ENCODE assay signal across 27 mouse cellular contexts in the genomic region with DNA sequence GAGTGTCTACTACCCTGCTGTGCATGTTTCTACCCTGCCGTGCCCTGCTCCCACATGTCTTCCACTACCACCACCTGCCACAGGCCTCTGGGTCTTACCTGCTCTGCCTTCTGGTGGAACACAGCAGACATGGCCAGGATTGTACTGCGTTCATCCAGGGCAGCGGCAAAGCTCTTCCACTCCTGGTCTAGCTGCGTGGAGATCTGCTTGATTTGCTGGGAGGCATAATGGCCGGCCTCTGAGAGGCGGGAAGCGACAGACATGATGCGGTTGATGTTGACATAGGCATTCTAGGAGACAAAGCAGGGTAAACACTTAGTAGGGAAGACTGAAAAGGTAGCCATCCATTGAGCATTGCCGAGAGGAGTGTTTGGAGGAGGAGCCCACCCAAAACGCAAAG.
"Had no signal": no experiment of that assay in that cellular context is flagged by ENCODE, and none has a peak within 500 bp of the region (broad histone marks: within the 10 kb centered on the region; RNA-seq: fewer than 3 reads in every experiment).

No protein-coding gene starts in this region.

- H3K27ac ChIP-seq: limb, embryonic 10.5 days; limb, embryonic 12.5 days; limb, embryonic 13.5 days; limb, embryonic 15.5 days; liver, embryonic 12.5 days; liver, embryonic 13.5 days; liver, embryonic 14.5 days; liver, embryonic 15.5 days; lung, embryonic 15.5 days; macrophage; midbrain, embryonic 10.5 days; midbrain, embryonic 12.5 days; midbrain, embryonic 13.5 days; midbrain, embryonic 15.5 days; neural tube, embryonic 12.5 days had no signal

- H3K4me3 ChIP-seq: limb, embryonic 10.5 days; limb, embryonic 12.5 days; limb, embryonic 13.5 days; limb, embryonic 15.5 days; liver, embryonic 12.5 days; liver, embryonic 13.5 days; liver, embryonic 15.5 days; lung, embryonic 15.5 days; midbrain, embryonic 10.5 days; midbrain, embryonic 12.5 days; midbrain, embryonic 13.5 days; midbrain, embryonic 15.5 days; myocyte; neural tube, embryonic 12.5 days had no signal

- H3K36me3 ChIP-seq: liver, embryonic 12.5 days; liver, embryonic 13.5 days; liver, embryonic 15.5 days; lung, embryonic 15.5 days had no signal

- H3K9me3 ChIP-seq: limb, embryonic 10.5 days; limb, embryonic 13.5 days; limb, embryonic 15.5 days; liver, embryonic 12.5 days; liver, embryonic 13.5 days; liver, embryonic 15.5 days; lung, embryonic 15.5 days; midbrain, embryonic 10.5 days; midbrain, embryonic 12.5 days; midbrain, embryonic 13.5 days; midbrain, embryonic 15.5 days; neural tube, embryonic 12.5 days had no signal

- DNase-seq: left cerebral cortex, postnatal 4 days; liver; liver, embryonic 13.5 days; liver, postnatal 0 days; lung, adult 18-20 months; lung, adult 2 months; lung, embryonic 14.5 days; lung, postnatal 10 days; lung, postnatal 14 days; lung, postnatal 36 days; lung, postnatal 4 days; midbrain, embryonic 14.5 days had no signal

- H3K27me3 ChIP-seq: limb, embryonic 15.5 days; liver, embryonic 12.5 days; liver, embryonic 13.5 days; liver, embryonic 15.5 days; lung, embryonic 15.5 days; midbrain, embryonic 12.5 days; midbrain, embryonic 13.5 days; midbrain, embryonic 15.5 days; neural tube, embryonic 12.5 days had no signal

- H3K4me1 ChIP-seq: limb, embryonic 15.5 days; liver, embryonic 12.5 days; liver, embryonic 13.5 days; liver, embryonic 15.5 days; lung, embryonic 15.5 days; midbrain, embryonic 10.5 days had no signal
